In genomic region chr7:67503281-67504010, GRCm38 (mm10) we compare ENCODE assay signal across 10 mouse cellular contexts.
DNase-seq lines count a peak whose midpoint lies in the region; ATAC-seq and TF ChIP-seq lines count a peak whose summit lies in the region.
"Had no signal": no experiment of that assay in that cellular context is flagged by ENCODE, and none has a peak within 500 bp of the region (broad histone marks: within the 10 kb centered on the region; RNA-seq: fewer than 3 reads in every experiment).

No protein-coding gene starts in this region.

- no peaks in the 10 kb centered on the region; the same call in 1 of the 2 replicates for H3K4me1 ChIP-seq in forebrain, postnatal 0 days (ENCODE audit: insufficient read depth)
- peaks cover 17% of the 10 kb centered on the region for H3K4me1 ChIP-seq in forebrain, embryonic 10.5 days
- H3K4me1 ChIP-seq in embryonic facial prominence, embryonic 15.5 days = peaks cover 40% of the 10 kb centered on the region

- no peaks in the 10 kb centered on the region for H3K9me3 ChIP-seq in forebrain, postnatal 0 days (ENCODE audit: low read length)
- H3K9me3 ChIP-seq in forebrain, embryonic 10.5 days = no peaks in the 10 kb centered on the region
- no peaks in the 10 kb centered on the region for H3K9me3 ChIP-seq in embryonic facial prominence, embryonic 15.5 days (replicated peaks)
- H3K9me3 ChIP-seq: lung, embryonic 15.5 days had no signal

- no peak overlapping the region for H3K9ac ChIP-seq in forebrain, postnatal 0 days
- no peak overlapping the region for H3K9ac ChIP-seq in embryonic facial prominence, embryonic 15.5 days
- H3K9ac ChIP-seq: lung, embryonic 15.5 days had no signal

- TF ChIP-seq CTCF in forebrain, postnatal 0 days (IDR thresholded peaks at IDR 0.05; ENCODE audit: low read depth) = no peak

- H3K4me3 ChIP-seq in forebrain, postnatal 0 days (ENCODE audit: low read depth, low read length) = no peak overlapping the region
- no peak overlapping the region for H3K4me3 ChIP-seq in forebrain, embryonic 10.5 days
- H3K4me3 ChIP-seq in embryonic facial prominence, embryonic 15.5 days (replicated peaks) = no peak overlapping the region
- H3K4me3 ChIP-seq: lung, embryonic 15.5 days; myocyte had no signal

- peak; percentile 55 for DNase-seq in forebrain, postnatal 0 days
- DNase-seq in forebrain, embryonic 10.5 days (ENCODE audit: extremely low spot score, low spot score) = no peak
- peak; percentile 26 for DNase-seq in left cerebral cortex, adult 11 months (ENCODE audit: low spot score)
- DNase-seq in left cerebral cortex, postnatal 10 days (ENCODE audit: extremely low spot score in 1 of 2, low spot score in 2 of 2) = no peak
- DNase-seq in retina, postnatal 1 day = peak; percentile 16
- DNase-seq in embryo, embryonic 11 days = no peak

- no peaks in the 10 kb centered on the region for H3K27me3 ChIP-seq in forebrain, postnatal 0 days (ENCODE audit: insufficient read depth, low read length)
- H3K27me3 ChIP-seq in forebrain, embryonic 10.5 days (ENCODE audit: poor library complexity, severe bottlenecking) = no peaks in the 10 kb centered on the region
- no peaks in the 10 kb centered on the region for H3K27me3 ChIP-seq in embryonic facial prominence, embryonic 15.5 days
- H3K27me3 ChIP-seq: lung, embryonic 15.5 days had no signal

- intact Hi-C loops in left cerebral cortex, postnatal 10 days (cut with DNase I) = no loop called here

- no peak overlapping the region for H3K4me2 ChIP-seq in forebrain, postnatal 0 days (ENCODE audit: low read depth)
- H3K4me2 ChIP-seq in embryonic facial prominence, embryonic 15.5 days (replicated peaks) = no peak overlapping the region
- H3K4me2 ChIP-seq: lung, embryonic 15.5 days had no signal

- WGBS in forebrain, postnatal 0 days = 37% methylated on average over 7 of the region's 7 CpGs
- WGBS in forebrain, embryonic 10.5 days = 77% methylated on average over 7 of the region's 7 CpGs
- 35% methylated on average over 7 of the region's 7 CpGs for WGBS in embryonic facial prominence, embryonic 15.5 days

- no peaks in the 10 kb centered on the region for H3K36me3 ChIP-seq in forebrain, postnatal 0 days (ENCODE audit: insufficient read depth)
- no peaks in the 10 kb centered on the region for H3K36me3 ChIP-seq in forebrain, embryonic 10.5 days (replicated peaks)
- no peaks in the 10 kb centered on the region for H3K36me3 ChIP-seq in embryonic facial prominence, embryonic 15.5 days
- H3K36me3 ChIP-seq: lung, embryonic 15.5 days had no signal

- ATAC-seq in forebrain, postnatal 0 days = peak; percentile 80
- ATAC-seq in embryonic facial prominence, embryonic 15.5 days (ENCODE audit: insufficient number of reproducible peaks, low FRiP score, low TSS enrichment, low read depth) = no peak
- no peak for ATAC-seq in granulocyte monocyte progenitor cell, adult 5-6 weeks (replicated peaks; ENCODE audit: poor library complexity, severe bottlenecking)

- peak overlapping the region; percentile 51; the same call in 1 of the 2 replicates for H3K27ac ChIP-seq in forebrain, postnatal 0 days (ENCODE audit: low read depth, low read length)
- no peak overlapping the region for H3K27ac ChIP-seq in forebrain, embryonic 10.5 days
- H3K27ac ChIP-seq in embryonic facial prominence, embryonic 15.5 days (replicated peaks) = 0 out of 2 replicates have a peak overlapping the region, but pooled peaks have one; percentile 34
- H3K27ac ChIP-seq: lung, embryonic 15.5 days had no signal

Comparison
In these comparisons a context has a peak if more than half of its experiments do, and no peak if none do; other contexts are left out.
1. DNase-seq: peak in forebrain, postnatal 0 days (single experiment), left cerebral cortex, adult 11 months (single experiment) and retina, postnatal 1 day (single experiment); none in forebrain, embryonic 10.5 days (single experiment), left cerebral cortex, postnatal 10 days (0 of 2) and embryo, embryonic 11 days (single experiment).